Mouse (Mus musculus): ENCODE measurements around the gene Recql5. TPM values are rescaled to one million over a fixed set of nuclear protein-coding genes. Genes with fewer than 3 reads are reported as not detected.

Gene Recql5
- polyA plus RNA-seq, 1 experiment, result not detected

DNA sequence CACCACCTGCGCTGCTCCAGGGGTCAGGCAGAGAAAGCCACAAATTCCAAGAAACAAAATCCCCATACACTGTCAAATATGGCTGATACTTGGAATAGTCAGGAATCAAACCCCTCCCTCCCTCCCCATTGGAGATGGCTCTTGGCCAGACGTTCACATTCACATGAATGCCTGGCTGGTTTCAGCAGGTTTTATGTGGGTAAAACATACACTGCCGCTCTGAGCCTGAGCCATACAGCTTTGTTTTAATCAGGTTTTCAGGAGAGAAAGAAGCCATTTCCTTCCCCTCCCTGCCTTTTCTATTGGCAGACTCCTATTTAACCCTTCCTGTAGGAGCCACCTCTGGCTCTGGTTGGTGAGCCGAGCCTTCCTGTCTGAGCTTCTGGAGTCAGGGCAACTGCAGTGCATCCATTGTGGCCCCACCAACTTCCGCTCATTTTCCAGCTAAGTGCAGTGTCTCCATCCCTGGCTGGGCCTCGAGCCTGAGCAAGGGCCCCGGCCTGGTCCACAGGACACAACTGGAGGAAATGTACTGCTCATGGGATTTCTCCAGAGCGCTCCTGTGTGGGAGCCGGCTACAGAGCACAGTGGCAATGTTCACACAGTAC is 13.0 kb upstream of the Recql5 start:
- whole genome bisulfite sequencing, result 76% methylated on average over 9 of the region's 9 CpGs
- no peak for TF ChIP-seq POLR2A (IDR thresholded peaks at IDR 0.05; ENCODE audit: insufficient read depth, low read depth, low read length)
- no peak for TF ChIP-seq CTCF (IDR thresholded peaks at IDR 0.05; ENCODE audit: insufficient read depth, low read depth, low read length)
- Histone ChIP-seq H3K27ac (ENCODE audit: insufficient read depth, low read depth, low read length) (no peak overlapping the region), H3K4me1 (ENCODE audit: control insufficient read depth, insufficient read depth, low read length) (peaks cover 12% of the 10 kb centered on the region), H3K4me3 (ENCODE audit: insufficient read depth, low read depth, low read length) (no peak overlapping the region)

GRCm38 (mm10) chr11:115945247-115945646 is 12.0 kb upstream of the Recql5 start:
- H3K4me1 ChIP-seq (ENCODE audit: control insufficient read depth, insufficient read depth, low read length), result peaks cover 10% of the 10 kb centered on the region; the same call in 1 of the 2 replicates
- 88% methylated on average over 8 of the region's 8 CpGs for WGBS
- no peak for TF ChIP-seq POLR2A (IDR thresholded peaks at IDR 0.05; ENCODE audit: insufficient read depth, low read depth, low read length)
- TF ChIP-seq CTCF (IDR thresholded peaks at IDR 0.05; ENCODE audit: insufficient read depth, low read depth, low read length), result no peak
- H3K4me3 ChIP-seq (ENCODE audit: insufficient read depth, low read depth, low read length), result no peak overlapping the region
- H3K27ac ChIP-seq (ENCODE audit: insufficient read depth, low read depth, low read length), result no peak overlapping the region

GRCm38 (mm10) chr11:115941980-115942379 is 8.7 kb upstream of the Recql5 start:
- no peak for TF ChIP-seq CTCF (IDR thresholded peaks at IDR 0.05; ENCODE audit: insufficient read depth, low read depth, low read length)
- no peak for TF ChIP-seq POLR2A (IDR thresholded peaks at IDR 0.05; ENCODE audit: insufficient read depth, low read depth, low read length)
- H3K27ac ChIP-seq (ENCODE audit: insufficient read depth, low read depth, low read length), result no peak overlapping the region
- 84% methylated on average over 7 of the region's 7 CpGs for WGBS
- no peaks in the 10 kb centered on the region for H3K4me1 ChIP-seq (ENCODE audit: control insufficient read depth, insufficient read depth, low read length)
- no peak overlapping the region for H3K4me3 ChIP-seq (ENCODE audit: insufficient read depth, low read depth, low read length)

DNA sequence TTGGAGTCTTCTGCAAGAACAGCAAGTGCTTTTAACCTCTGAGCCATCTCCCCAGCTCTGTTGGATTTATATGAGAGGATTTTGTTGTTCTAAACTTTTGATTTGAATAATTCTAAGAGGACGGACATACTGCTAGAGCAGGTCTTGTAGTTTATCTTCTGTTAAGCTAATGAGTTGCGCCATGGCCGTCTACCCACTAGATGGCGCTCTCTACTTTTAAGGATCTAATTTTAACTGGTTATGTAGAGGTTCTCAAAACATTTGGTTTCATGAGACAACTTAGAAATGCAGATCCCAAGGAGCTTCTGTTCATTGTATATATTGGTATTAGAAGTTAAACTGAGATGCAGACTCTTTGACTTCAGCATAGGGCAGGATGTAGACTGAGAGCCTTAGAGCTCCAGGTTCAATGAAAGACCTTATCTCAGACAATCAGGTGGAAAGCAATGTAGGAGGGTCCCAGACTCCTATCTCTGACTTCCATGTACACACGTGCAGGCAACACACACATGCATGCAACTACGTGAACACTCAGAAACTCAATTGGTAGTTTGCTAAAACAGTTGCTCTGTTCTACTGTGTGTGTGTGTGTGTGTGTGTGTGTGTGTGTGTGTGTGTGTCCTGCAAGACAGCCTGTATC is 6.5 kb upstream of the Recql5 start:
- no peak overlapping the region for H3K4me3 ChIP-seq (ENCODE audit: insufficient read depth, low read depth, low read length)
- 30% methylated on average over 6 of the region's 6 CpGs for WGBS

DNA sequence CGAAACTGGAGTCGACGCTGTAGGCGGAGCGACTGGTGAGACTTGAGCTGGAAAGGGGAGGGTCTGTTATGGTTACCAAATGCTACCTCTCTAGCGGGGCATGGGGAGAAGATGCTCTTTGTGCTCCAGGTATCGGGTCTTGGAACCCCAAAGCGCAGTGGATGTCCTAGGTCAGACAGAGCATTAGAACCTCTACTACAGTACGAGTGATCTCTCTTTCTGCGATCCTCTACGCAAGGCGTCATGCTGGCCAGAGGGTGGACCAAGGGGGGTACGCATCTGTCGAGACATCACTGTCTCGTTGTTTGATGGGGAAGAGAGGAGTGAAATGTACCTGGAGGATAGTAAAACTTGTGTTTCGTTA is 452 bp upstream of the Recql5 start:
- Histone ChIP-seq H3K4me3 (ENCODE audit: insufficient read depth, low read depth, low read length) (peak overlapping the region; percentile 74), H3K4me1 (ENCODE audit: control insufficient read depth, insufficient read depth, low read length) (peaks cover 6% of the 10 kb centered on the region), H3K27ac (ENCODE audit: insufficient read depth, low read depth, low read length) (0 out of 2 replicates have a peak overlapping the region, but pooled peaks have one; percentile 5)
- under 1% methylated on average over 16 of the region's 16 CpGs for WGBS
- TF ChIP-seq CTCF (IDR thresholded peaks at IDR 0.05; ENCODE audit: insufficient read depth, low read depth, low read length) (no peak), POLR2A (IDR thresholded peaks at IDR 0.05; ENCODE audit: insufficient read depth, low read depth, low read length) (no peak)

More for the DNA sequence above, 6.5 kb upstream of the Recql5 start:
- H3K27ac ChIP-seq (ENCODE audit: insufficient read depth, low read depth, low read length), result no peak overlapping the region
- no peak for TF ChIP-seq CTCF (IDR thresholded peaks at IDR 0.05; ENCODE audit: insufficient read depth, low read depth, low read length)
- H3K4me1 ChIP-seq (ENCODE audit: control insufficient read depth, insufficient read depth, low read length), result peaks cover 1% of the 10 kb centered on the region; the same call in 1 of the 2 replicates

DNA sequence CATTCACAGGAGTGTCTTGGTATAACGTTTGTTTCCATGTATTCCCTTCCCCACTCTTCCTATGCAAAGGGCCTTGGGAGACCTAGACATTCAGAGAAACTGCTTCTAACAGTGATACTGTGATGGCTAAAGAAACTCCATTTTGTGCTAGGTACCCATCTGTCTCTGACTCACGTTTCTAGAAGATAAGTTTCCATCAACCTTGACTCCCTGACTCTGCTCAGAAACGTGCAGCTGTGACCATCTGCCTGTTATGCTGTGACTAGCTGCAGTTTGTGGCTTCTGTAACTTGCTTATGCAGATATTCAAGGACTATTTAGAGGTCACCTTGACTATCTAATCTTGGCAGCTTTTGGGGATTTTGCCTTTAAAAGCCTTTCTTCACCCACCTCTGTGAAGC is 2.0 kb downstream of the Recql5 start:
- WGBS, result 74% methylated on average over 3 of the region's 3 CpGs
- TF ChIP-seq POLR2A (IDR thresholded peaks at IDR 0.05; ENCODE audit: insufficient read depth, low read depth, low read length), result no peak
- TF ChIP-seq CTCF (IDR thresholded peaks at IDR 0.05; ENCODE audit: insufficient read depth, low read depth, low read length), result no peak
- H3K4me3 ChIP-seq (ENCODE audit: insufficient read depth, low read depth, low read length), result no peak overlapping the region

GRCm38 (mm10) chr11:115929818-115930217 is 3.5 kb downstream of the Recql5 start:
- no peak for TF ChIP-seq CTCF (IDR thresholded peaks at IDR 0.05; ENCODE audit: insufficient read depth, low read depth, low read length)
- WGBS, result 67% methylated on average over 3 of the region's 3 CpGs
- Histone ChIP-seq H3K27ac (ENCODE audit: insufficient read depth, low read depth, low read length) (no peak overlapping the region), H3K4me3 (ENCODE audit: insufficient read depth, low read depth, low read length) (no peak overlapping the region), H3K4me1 (ENCODE audit: control insufficient read depth, insufficient read depth, low read length) (peaks cover 5% of the 10 kb centered on the region)

More for the DNA sequence above, 2.0 kb downstream of the Recql5 start:
- Histone ChIP-seq H3K27ac (ENCODE audit: insufficient read depth, low read depth, low read length) (no peak overlapping the region), H3K4me1 (ENCODE audit: control insufficient read depth, insufficient read depth, low read length) (peaks cover 6% of the 10 kb centered on the region)

- no peak overlapping the region for H3K4me3 ChIP-seq (ENCODE audit: insufficient read depth, low read depth, low read length)
- TF ChIP-seq CTCF (IDR thresholded peaks at IDR 0.05; ENCODE audit: insufficient read depth, low read depth, low read length), result no peak
- no peak for TF ChIP-seq POLR2A (IDR thresholded peaks at IDR 0.05; ENCODE audit: insufficient read depth, low read depth, low read length)
- H3K27ac ChIP-seq (ENCODE audit: insufficient read depth, low read depth, low read length), result no peak overlapping the region
- H3K4me1 ChIP-seq (ENCODE audit: control insufficient read depth, insufficient read depth, low read length), result peaks cover 2% of the 10 kb centered on the region
- 88% methylated on average over 8 of the region's 8 CpGs for WGBS
Observed at GRCm38 (mm10) chr11:115929031-115929430, 4.2 kb downstream of the Recql5 start.

- Histone ChIP-seq H3K27ac (ENCODE audit: insufficient read depth, low read depth, low read length) (no peak overlapping the region), H3K4me3 (ENCODE audit: insufficient read depth, low read depth, low read length) (no peak overlapping the region), H3K4me1 (ENCODE audit: control insufficient read depth, insufficient read depth, low read length) (no peaks in the 10 kb centered on the region)
- 42% methylated on average over 1 of the region's 1 CpGs for WGBS
- TF ChIP-seq POLR2A (IDR thresholded peaks at IDR 0.05; ENCODE audit: insufficient read depth, low read depth, low read length) (no peak), CTCF (IDR thresholded peaks at IDR 0.05; ENCODE audit: insufficient read depth, low read depth, low read length) (no peak)
Observed at GRCm38 (mm10) chr11:115921986-115922385, 11.3 kb downstream of the Recql5 start.

Measured in olfactory bulb, adult 2 months (tissue).